Mouse (Mus musculus) fibroblast of lung, adult 2 months (primary cell): ENCODE measurements around the gene Cspg5.

Experiments
- DNase-seq: peaks from one replicate; pipeline ENCODE4 v3.0.0-alpha.2; 2011; ENCODE audit warnings: low read depth

Gene Cspg5

GRCm38 (mm10) chr9:110243221-110243833 lies at the start of gene Cspg5:
Gene Cspg5 (plus strand): TSS chr9:110243783.
- no peak for DNase-seq

DNA sequence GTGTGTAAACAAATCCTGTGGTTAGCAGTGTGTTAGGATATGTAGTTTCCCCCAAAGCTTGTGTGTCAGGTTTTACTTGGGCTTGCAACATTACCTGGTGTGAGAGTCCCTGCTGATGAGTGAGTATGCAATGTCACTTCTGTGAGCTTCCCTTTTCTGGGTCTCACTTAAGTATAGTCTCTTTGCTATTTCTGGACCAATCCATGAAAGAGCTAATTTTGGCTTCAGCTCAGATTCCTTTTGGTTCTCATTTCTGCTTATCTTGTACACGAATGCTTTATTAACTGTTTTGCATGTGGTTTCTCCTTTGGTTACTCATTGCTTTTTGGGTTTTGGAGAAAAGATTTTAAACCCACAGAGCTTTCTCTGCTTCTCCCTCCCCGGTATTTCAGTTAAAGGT lies 43.7 kb upstream of the Cspg5 start:
- no peak for DNase-seq

DNA sequence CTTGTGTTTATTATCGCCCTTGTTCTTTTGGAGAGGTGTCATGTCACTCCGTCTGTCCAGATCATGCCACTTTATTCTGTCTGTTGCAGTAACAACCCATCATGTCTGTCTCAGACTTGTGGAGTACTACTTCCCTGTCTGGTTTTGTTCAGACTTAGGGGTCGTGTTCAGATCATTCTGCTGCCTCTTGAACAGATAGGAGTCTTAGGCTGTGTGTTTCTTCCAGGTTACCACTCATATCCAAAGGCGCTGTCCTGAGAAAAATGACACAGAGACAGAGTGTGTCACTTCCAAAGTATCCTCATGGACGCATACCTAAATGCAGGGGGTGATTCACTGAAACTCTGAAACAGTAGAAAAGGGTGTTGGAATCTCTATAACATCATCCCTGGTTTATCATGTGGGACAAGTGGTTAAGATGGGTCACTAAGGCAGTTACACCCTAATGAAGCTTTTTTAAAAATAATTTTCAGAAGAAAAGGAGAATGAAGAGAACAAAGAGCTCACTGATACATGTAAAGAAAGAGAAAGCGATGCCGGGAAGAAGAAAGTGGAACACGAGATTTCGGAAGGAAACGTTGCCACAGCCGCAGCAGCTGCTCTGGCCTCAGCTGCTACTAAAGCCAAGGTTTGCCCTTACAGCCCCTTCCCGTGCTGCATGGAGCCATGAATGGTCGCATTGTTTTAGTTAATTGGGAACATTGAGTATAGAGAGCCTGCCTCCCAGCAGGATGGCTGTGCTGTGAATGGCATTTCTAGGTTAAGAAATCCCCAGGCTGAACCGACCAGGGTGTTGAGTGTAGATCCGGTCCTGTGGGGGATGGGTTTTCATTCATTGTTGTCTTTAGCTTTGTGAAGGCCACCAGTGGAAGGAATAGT lies 37.8 kb upstream of the Cspg5 start:
- peak; percentile 85 for DNase-seq

DNA sequence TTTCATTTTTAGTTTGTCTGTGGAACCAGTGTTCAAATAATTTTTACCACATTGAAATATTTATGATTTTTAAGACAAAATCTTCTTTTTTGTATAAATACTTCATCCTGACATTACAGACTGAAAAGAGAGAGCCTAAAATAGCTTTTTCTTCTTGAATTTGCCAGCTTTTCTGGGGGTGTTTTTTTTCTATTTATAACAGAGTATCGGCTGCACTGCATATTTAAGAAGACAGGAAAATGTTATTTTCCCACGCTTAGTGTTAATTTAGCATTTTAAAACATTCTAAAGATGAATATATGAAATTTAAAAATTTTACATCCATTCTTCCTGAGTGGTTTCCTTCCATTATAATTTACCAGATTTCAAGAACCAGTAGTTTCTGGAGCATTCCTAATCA lies 37.1 kb upstream of the Cspg5 start:
- DNase-seq, result no peak

DNA sequence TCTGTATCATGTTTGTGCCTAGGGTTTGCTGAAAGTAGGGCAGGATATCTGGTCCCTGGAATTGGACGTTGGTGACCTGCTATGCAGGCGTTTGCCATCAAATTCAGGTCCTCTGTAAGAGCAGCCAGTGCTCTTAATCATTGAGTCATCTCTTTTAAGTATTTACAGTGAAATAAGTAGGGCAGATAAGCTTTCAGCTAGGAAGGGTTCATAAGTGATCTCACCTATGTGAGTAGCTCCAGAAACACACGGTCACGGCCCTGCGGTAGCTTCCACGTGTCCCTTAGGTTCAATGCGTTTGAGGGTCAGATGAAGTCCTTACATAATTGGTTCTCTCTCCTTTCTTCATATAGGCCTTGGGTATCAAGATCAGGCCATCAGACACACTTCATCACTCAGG lies 35.3 kb upstream of the Cspg5 start:
- no peak for DNase-seq

DNA sequence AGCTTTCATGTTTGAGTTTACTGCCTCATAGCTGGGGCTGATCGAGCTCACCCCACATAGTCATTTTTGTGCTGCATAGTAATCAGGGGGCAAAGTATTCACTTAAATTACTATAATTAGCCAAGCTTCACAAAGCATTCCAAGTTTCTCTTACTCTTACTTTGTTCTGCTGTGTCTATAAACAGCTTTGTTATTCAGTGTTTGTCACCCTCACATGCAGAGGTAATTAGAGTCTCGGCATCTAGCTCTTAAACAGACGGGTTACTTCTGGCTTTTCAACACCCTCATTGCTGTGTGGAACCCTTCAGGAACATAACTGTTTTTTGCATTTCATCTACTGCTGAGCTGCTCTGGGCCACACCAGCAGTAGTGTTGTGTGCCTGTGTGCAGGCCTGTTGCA lies 34.6 kb upstream of the Cspg5 start:
- DNase-seq, result no peak

DNA sequence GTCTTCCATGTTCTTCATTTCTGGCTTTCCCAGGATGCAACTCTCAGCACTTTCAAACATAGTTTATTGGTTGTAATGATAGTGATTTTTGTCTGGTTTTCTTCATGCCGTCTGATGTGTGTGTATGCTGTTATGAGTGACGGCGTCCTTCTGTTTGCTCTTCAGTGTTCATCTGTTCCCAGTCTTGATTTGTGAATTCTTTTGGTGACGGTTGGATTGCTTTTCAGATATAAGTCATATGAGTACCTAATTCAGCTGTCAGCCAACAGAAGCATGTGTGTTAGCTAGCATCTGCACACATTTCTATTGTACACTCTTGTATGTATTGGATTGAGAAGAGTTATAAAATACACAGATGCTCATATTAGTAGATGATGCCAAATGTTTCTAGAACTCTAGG lies 19.3 kb upstream of the Cspg5 start:
- no peak for DNase-seq

- DNase-seq, result peak; percentile 29
These were observed 17.4 kb upstream of the Cspg5 start for GRCm38 (mm10) chr9:110226191-110226590.

DNA sequence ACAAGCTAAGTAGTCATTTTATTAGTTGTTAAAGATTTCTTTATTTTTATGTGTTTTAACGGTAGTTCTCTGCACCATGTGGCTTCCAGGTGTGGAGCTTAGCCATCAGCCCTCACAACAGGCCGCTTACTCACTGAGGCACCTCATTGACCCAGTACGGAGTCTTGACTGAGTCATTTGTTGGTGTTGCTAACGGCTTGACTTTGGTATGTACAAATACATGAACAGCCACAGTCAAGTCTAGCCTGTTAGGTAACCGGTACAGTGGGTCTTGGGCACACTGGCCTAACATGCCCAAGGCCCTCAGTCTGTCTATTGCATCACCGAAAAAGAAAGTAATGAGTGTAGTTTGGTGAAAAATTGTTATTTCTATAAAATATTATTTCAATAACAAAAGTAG lies 14.9 kb upstream of the Cspg5 start:
- peak; percentile 35 for DNase-seq

DNA sequence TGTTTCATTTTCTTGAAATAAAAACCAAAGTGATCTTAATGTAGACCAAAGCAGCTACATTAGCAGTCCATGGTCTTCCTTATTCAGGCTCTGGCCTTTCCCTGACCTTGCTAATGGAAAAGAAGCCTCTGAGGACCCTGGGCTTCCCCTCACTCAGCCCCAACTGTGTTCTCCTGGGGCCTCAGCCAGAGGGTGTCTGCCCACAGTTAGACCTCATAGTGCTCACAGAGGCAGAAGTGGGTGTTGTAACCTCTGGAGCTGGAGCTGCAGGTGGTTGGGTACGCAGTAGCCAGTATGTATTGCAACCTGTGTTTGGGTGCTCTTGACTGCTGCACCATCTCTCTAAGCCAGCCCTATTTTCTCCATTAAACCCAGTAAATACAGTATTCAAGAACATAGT lies 14.5 kb upstream of the Cspg5 start:
- DNase-seq, result no peak

DNA sequence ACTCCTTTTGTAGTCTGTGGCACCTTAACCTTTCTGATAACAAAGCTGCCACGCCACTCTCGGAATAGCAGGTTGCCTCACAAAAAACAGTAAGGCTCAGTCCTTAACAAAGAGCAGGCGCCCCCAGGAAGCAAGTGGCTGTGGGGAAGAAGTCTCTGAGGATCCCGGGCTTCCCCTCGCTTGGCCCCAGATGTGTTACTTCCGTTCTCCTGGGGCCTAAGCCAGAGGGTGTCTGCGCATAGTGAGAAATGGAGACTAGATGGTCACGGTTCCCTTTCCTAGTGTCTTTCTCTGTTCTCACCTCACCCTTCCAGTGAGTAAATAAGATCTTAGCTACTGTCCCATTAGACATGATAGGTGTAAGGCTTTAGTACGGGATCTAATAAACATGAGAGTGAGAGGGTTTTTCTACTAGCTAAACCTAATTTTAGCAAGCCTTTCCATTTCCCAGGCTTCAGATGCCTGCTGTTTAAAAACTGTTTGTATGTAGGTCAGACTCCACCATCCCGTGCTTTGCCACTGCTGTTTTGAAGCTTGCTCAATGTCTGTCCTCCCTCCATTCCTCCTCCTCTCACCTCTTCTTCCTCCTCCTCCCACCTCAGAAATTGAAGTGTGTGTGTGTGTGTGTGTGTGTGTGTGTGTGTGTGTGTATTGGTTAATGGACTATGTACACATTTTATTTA lies 13.9 kb upstream of the Cspg5 start:
- no peak for DNase-seq

DNA sequence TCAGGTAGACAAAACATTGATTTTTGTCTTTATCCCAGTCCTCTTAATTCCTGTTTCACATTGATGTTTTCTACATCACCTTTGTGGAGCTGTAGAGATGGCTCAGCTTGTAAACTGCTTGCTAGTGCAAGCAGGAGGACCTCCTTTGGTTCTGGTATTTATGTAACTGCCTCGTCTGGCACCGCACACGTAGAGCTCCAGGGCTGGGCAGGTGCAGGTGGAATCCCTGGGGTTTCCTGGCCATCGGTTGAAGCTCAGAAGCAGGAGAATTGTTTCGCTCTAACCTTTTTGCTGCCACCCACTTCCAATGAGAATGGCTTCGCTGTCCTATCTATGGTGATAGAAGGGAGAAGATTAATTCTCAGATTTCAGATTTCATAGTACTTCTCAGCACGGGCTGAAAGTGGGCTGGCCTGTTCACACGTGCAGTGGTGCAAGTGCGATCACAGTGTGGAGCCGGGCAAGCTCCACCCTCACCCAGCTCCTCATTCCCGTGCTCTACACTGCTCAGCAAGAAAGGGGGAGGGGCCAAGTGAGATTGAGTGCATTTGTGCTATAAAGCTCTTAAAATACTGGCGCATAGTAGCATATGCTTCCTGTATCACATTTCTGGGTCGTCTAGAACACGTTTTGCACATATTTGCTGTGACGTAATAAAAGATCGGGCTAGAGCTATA lies 13.1 kb upstream of the Cspg5 start:
- no peak for DNase-seq

DNA sequence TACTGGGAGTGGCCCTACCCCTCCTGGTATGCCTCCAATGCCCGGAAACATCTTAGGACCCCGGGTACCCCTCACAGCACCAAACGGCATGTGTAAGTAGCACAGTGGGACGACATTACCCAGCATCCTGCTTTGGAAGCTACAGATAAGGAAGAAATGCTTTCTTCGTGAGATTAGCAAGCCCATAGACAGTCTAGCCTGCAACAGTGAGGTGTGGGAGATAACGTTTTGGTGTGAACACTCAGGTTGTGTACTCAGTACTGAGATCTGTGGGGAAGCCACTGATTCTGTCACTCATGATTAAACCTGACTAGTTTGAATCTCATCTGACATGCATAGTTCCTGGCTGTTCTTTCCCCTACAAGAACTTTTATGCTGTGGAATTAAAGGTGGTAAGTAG lies 8.6 kb upstream of the Cspg5 start:
- DNase-seq, result no peak

GRCm38 (mm10) chr9:110244567-110244888 lies 945 bp downstream of the Cspg5 start:
- no peak for DNase-seq

GRCm38 (mm10) chr9:110244889-110245589 lies 1.5 kb downstream of the Cspg5 start:
- DNase-seq, result no peak

DNA sequence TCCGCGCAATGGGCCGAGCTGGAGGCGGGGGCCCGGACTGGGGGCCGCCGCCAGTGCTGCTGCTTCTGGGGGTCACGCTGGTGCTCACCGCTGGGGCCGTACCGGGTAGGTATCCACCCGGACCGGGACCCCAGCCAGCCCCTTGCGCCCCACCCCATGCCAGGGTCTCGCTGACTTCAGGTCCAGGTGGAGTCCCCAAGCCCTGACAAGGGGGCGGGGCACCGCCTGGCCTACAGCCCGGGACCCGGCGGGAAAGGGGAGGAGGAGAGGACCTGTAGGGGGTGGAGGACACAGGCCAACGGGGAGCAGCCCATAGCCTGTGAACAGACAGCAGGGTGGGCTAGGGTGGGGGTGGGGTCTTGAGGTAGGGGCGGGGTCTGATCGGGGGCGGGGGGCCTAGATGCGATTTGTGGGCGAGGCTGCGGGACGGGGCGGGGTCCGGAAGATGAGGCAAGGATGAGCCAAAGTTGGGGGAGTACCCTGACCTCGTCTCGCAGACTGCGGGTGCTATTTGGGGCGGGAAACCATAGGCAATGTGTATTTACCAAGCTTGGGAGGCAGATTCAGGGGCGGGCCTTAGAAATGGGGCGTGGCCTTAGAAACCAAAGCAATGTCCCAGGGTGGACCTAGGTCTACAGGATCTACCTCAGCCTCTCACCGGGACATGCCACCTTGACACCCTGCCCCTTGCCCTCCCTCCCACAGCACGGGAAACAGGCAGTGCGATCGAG lies 2.2 kb downstream of the Cspg5 start:
- DNase-seq, result no peak

DNA sequence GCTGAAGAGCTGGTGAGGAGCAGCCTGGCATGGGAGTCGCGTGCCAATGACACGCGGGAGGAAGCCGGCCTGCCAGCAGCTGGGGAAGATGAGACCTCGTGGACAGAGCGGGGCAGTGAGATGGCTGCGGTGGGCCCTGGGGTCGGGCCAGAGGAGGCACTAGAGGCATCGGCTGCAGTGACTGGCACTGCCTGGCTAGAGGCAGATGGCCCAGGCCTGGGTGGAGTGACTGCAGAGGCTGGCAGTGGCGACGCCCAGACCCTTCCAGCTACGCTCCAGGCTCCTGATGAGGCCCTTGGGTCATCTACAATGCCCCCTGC lies 2.7 kb downstream of the Cspg5 start:
- no peak for DNase-seq

DNA sequence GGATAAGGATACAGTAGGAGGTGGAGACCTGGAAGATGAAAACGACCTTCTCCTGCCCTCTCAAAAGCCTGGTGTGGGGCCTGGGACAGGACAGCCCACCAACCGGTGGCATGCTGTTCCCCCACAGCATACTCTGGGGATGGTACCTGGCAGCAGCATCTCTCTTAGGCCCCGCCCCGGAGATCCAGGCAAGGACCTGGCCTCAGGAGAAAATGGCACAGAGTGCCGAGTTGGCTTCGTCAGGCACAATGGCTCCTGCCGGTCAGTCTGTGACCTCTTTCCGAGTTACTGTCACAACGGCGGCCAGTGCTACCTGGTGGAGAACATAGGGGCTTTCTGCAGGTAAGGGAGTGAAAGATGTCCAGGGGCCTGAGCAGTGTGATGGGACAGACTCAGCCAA lies 3.5 kb downstream of the Cspg5 start:
- no peak for DNase-seq

- no peak for DNase-seq
These were observed 5.3 kb downstream of the Cspg5 start for GRCm38 (mm10) chr9:110248861-110249260.

DNA sequence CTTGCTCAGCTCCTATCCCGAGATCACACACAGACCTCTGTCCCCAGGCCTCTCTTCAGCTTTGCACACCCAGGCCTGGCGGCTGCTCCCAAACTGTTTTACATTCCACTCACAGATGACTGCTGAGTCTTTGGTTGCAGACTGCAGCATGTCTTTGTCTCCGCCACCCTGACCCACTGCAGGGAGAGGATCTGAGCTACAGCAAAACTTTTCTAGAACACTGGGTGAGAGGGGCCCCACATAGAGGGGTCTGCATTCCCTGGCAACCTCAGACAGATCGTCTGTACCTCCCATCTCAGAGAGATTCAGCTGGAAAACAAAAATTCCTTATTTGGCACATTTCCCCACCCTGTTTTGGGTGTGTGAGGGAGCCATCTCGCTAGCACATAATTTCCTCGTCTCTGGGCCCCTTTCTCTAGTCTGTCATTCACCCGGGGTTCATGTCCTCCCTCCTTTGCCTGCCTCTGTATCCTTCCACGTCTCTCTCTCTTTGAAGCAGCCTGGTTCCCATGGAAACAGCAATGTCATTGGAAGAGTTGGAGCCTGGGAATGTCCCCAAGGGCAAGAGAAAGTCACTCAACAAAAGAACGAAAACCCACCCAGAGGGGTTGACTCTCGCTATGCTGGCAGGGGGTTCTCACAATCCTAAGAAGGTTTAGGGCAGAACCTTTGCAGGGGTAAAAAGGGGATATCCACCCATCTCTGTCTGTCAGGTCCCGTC lies 6.4 kb downstream of the Cspg5 start:
- no peak for DNase-seq

DNA sequence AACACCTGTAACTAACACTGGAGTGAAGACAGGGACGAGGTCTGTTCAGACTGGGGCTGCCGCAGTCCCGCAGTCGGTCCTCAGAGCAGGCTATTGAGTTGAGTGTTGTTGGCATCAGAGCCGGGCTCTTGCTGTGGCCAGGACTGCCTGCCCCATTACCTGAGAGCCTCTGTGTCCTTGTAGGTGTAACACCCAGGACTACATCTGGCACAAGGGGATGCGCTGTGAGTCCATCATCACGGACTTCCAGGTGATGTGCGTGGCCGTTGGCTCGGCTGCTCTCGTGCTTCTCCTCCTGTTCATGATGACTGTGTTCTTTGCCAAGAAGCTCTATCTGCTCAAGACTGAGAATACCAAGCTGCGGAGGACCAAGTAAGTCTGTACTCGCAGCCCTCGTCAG lies 7.2 kb downstream of the Cspg5 start:
- DNase-seq, result no peak
